Mouse (Mus musculus) megakaryocyte, embryonic 14.5 days (primary cell): ENCODE results near the gene Car7. TPM values are rescaled to one million over a fixed set of nuclear protein-coding genes. Genes with fewer than 3 reads are reported as not detected.
A peak's percentile ranks its signal among the peaks of the same experiment; 100 is the strongest.

Experiments used
- H3K27me3 ChIP-seq: replicated peaks from 2 replicates; pipeline ENCODE3; 2012; ENCODE audit warnings: inconsistent platforms
- H3K36me3 ChIP-seq: replicated peaks from 2 replicates; pipeline ENCODE3; 2012; ENCODE audit warnings: low read length, inconsistent platforms, mixed read lengths
- H3K4me1 ChIP-seq: 2 replicates; pipeline ENCODE4 v1.6.1; 2012; ENCODE audit warnings: inconsistent platforms
- H3K4me3 ChIP-seq: replicated peaks from 2 replicates; pipeline ENCODE3; 2012; ENCODE audit warnings: moderate library complexity, mild to moderate bottlenecking, inconsistent platforms
- H3K9me3 ChIP-seq: 2 replicates; pipeline ENCODE4 v1.6.1; 2012; ENCODE audit warnings: inconsistent platforms
- FLI1 ChIP-seq: IDR thresholded peaks from 2 replicates; pipeline ENCODE4 v1.6.1; 2012; ENCODE audit warnings: low read length, inconsistent platforms, mixed read lengths
- GATA1 ChIP-seq: IDR thresholded peaks from 3 replicates; pipeline ENCODE4 v1.6.1; 2012; ENCODE audit warnings: mixed read lengths, low read length, inconsistent platforms, borderline replicate concordance
- polyA plus RNA-seq: library from polyadenylated mRNA; stranded (reverse); fragments of >175 nt; gene quantifications from 2 replicates; pipeline ENCODE4 v1.2.3, GENCODE M21; 2012; ENCODE audit warnings: low replicate concordance; ENCODE audit not compliant: insufficient read depth

Gene Car7
- polyA plus RNA-seq = 1.1 and 8.2 TPM in 2 replicates

- Histone ChIP-seq H3K4me1 (peaks cover 32% of the 10 kb centered on the region), H3K9me3 (no peaks in the 10 kb centered on the region), H3K27me3 (peaks cover 17% of the 10 kb centered on the region), H3K4me3 (peak within 1 kb of the TSS; percentile 99), H3K36me3 (peaks cover 19% of the 10 kb centered on the region)
- TF ChIP-seq FLI1 (no peak), GATA1 (no peak)
Observed at GRCm38 (mm10) chr8:104533971-104534778, at the start of gene Car7, which contains the start of gene Nae1. Gene Car7, plus strand, starts transcription at chr8:104534689. Gene Nae1, minus strand, starts transcription at chr8:104534637.

GRCm38 (mm10) chr8:104509061-104510006, 25.2 kb upstream of the Car7 start, which contains the start of gene Terb1:
Gene Terb1, minus strand, starts transcription at chr8:104509910.
- Histone ChIP-seq H3K36me3 (peaks cover 46% of the 10 kb centered on the region), H3K9me3 (0 out of 2 replicates have a peak, but pooled peaks cover 7% of the 10 kb centered on the region), H3K4me1 (peaks cover 16% of the 10 kb centered on the region), H3K27me3 (no peaks in the 10 kb centered on the region), H3K4me3 (peak within 1 kb of the TSS; percentile 80)
- TF ChIP-seq GATA1 (no peak), FLI1 (no peak)

GRCm38 (mm10) chr8:104510134-104510533, 24.4 kb upstream of the Car7 start:
- TF ChIP-seq FLI1 (no peak), GATA1 (no peak)
- 0 out of 2 replicates have a peak, but pooled peaks cover 7% of the 10 kb centered on the region for H3K9me3 ChIP-seq
- peaks cover 16% of the 10 kb centered on the region for H3K4me1 ChIP-seq
- H3K27me3 ChIP-seq = no peaks in the 10 kb centered on the region
- peaks cover 54% of the 10 kb centered on the region for H3K36me3 ChIP-seq
- no peak overlapping the region for H3K4me3 ChIP-seq

GRCm38 (mm10) chr8:104517872-104518271, 16.6 kb upstream of the Car7 start:
- Histone ChIP-seq H3K4me3 (no peak overlapping the region), H3K9me3 (no peaks in the 10 kb centered on the region), H3K27me3 (no peaks in the 10 kb centered on the region), H3K36me3 (peaks cover 76% of the 10 kb centered on the region), H3K4me1 (peaks cover 10% of the 10 kb centered on the region; the same call in 1 of the 2 replicates)
- TF ChIP-seq GATA1 = no peak
- no peak for TF ChIP-seq FLI1

GRCm38 (mm10) chr8:104529671-104530070, 4.8 kb upstream of the Car7 start:
- TF ChIP-seq GATA1 (no peak), FLI1 (no peak)
- H3K36me3 ChIP-seq = peaks cover 56% of the 10 kb centered on the region
- H3K27me3 ChIP-seq = no peaks in the 10 kb centered on the region
- peaks cover 21% of the 10 kb centered on the region for H3K4me1 ChIP-seq
- no peak overlapping the region for H3K4me3 ChIP-seq
- no peaks in the 10 kb centered on the region for H3K9me3 ChIP-seq

GRCm38 (mm10) chr8:104533551-104533950, 938 bp upstream of the Car7 start:
- Histone ChIP-seq H3K4me1 (peaks cover 32% of the 10 kb centered on the region), H3K27me3 (peaks cover 11% of the 10 kb centered on the region), H3K9me3 (no peaks in the 10 kb centered on the region), H3K4me3 (peak overlapping the region; percentile 99), H3K36me3 (peaks cover 21% of the 10 kb centered on the region)
- TF ChIP-seq FLI1 = no peak
- no peak for TF ChIP-seq GATA1

GRCm38 (mm10) chr8:104534779-104535141, 271 bp downstream of the Car7 start:
- Histone ChIP-seq H3K4me3 (peak overlapping the region; percentile 99), H3K27me3 (peaks cover 23% of the 10 kb centered on the region), H3K36me3 (peaks cover 14% of the 10 kb centered on the region), H3K4me1 (peaks cover 32% of the 10 kb centered on the region), H3K9me3 (no peaks in the 10 kb centered on the region)
- TF ChIP-seq GATA1 (no peak), FLI1 (no peak)

GRCm38 (mm10) chr8:104535378-104535777, 889 bp downstream of the Car7 start:
- peaks cover 7% of the 10 kb centered on the region for H3K36me3 ChIP-seq
- peaks cover 35% of the 10 kb centered on the region for H3K4me1 ChIP-seq
- peaks cover 29% of the 10 kb centered on the region for H3K27me3 ChIP-seq
- TF ChIP-seq FLI1 (no peak), GATA1 (no peak)
- H3K4me3 ChIP-seq = peak overlapping the region; percentile 99
- H3K9me3 ChIP-seq = no peaks in the 10 kb centered on the region

GRCm38 (mm10) chr8:104536028-104536427, 1.5 kb downstream of the Car7 start:
- H3K27me3 ChIP-seq = peaks cover 36% of the 10 kb centered on the region
- no peak for TF ChIP-seq FLI1
- TF ChIP-seq GATA1 = no peak
- H3K9me3 ChIP-seq = no peaks in the 10 kb centered on the region
- peaks cover 42% of the 10 kb centered on the region for H3K4me1 ChIP-seq
- peaks cover 3% of the 10 kb centered on the region for H3K36me3 ChIP-seq
- H3K4me3 ChIP-seq = peak overlapping the region; percentile 99

- Histone ChIP-seq H3K4me3 (no peak overlapping the region), H3K4me1 (peaks cover 47% of the 10 kb centered on the region), H3K36me3 (no peaks in the 10 kb centered on the region), H3K9me3 (0 out of 2 replicates have a peak, but pooled peaks cover 3% of the 10 kb centered on the region), H3K27me3 (peaks cover 65% of the 10 kb centered on the region)
- TF ChIP-seq FLI1 (no peak), GATA1 (no peak)
Observed at GRCm38 (mm10) chr8:104538896-104539295, 4.4 kb downstream of the Car7 start.
